ENCODE assay signal across 8 mouse cellular contexts in genomic region chr13:21722373-21722925, GRCm38 (mm10). TPM values are rescaled to one million over a fixed set of nuclear protein-coding genes. Genes with fewer than 3 reads are reported as not detected.
A peak's percentile ranks its signal among the peaks of the same experiment; 100 is the strongest.
DNase-seq lines count a peak whose midpoint lies in the region; ATAC-seq lines count a peak whose summit lies in the region.

No protein-coding gene starts in this region.

- H3K36me3 ChIP-seq in megakaryocyte, embryonic 14.5 days (replicated peaks; ENCODE audit: low read length): no peaks in the 10 kb centered on the region

- H3K27me3 ChIP-seq in megakaryocyte, embryonic 14.5 days (replicated peaks): no peaks in the 10 kb centered on the region

- peaks cover 50% of the 10 kb centered on the region for H3K4me1 ChIP-seq in megakaryocyte, embryonic 14.5 days

- H3K9me3 ChIP-seq in megakaryocyte, embryonic 14.5 days: no peaks in the 10 kb centered on the region

- H3K4me3 ChIP-seq in megakaryocyte, embryonic 14.5 days (replicated peaks): peak overlapping the region; percentile 85

- peak; percentile 63 for DNase-seq in embryo, embryonic 11 days
- DNase-seq in induced T-regulatory cell, adult 2 months (ENCODE audit: low read depth): peak; percentile 50
- DNase-seq in neural tube, embryonic 10.5 days (ENCODE audit: extremely low spot score, low spot score): peak; percentile 36
- DNase-seq in layer of hippocampus, postnatal 10 days (ENCODE audit: low spot score in 2 of 2): no peak
- DNase-seq in adrenal gland, adult 2 months: no peak

- no peak for ATAC-seq in megakaryocyte, adult 5-6 weeks (ENCODE audit: poor library complexity, severe bottlenecking)
- ATAC-seq in frontal cortex, adult (ENCODE audit: low TSS enrichment): no peak

RNA-seq across cellular contexts. Expression of gene Hist1h2bm, which starts 0.6 kb away (rescaled TPM):
- polyA plus RNA-seq in megakaryocyte, embryonic 14.5 days (2012; ENCODE audit: insufficient read depth, low replicate concordance): 7.3 TPM in 1 of 2 replicates, not detected in the other
- 139 and 162 TPM in 2 replicates for total RNA-seq in megakaryocyte, adult 5-6 weeks (2015)
- total RNA-seq in megakaryocyte, adult 5-6 weeks (2017): 615 and 635 TPM in 2 replicates
- total RNA-seq in layer of hippocampus, postnatal 10 days (2021): 10 to 100 TPM; 17.6 to 20.3 TPM
- total RNA-seq in adrenal gland, adult 2 months (2021): 1 to 10 TPM; 6.5 to 7.0 TPM
- polyA plus RNA-seq in adrenal gland, adult 2 months (2012; rRNA removed): 0.28 and 0.56 TPM in 2 replicates

RNA-seq across cellular contexts. Expression of gene Hist1h3h, which starts 5.0 kb away (rescaled TPM):
- polyA plus RNA-seq in megakaryocyte, embryonic 14.5 days (2012; ENCODE audit: insufficient read depth, low replicate concordance): 72.9 and 147 TPM in 2 replicates
- 37.0 and 141 TPM in 2 replicates for total RNA-seq in megakaryocyte, adult 5-6 weeks (2015)
- 82.6 and 194 TPM in 2 replicates for total RNA-seq in megakaryocyte, adult 5-6 weeks (2017)
- total RNA-seq in layer of hippocampus, postnatal 10 days (2021): 100 to 1,000 TPM; 100 to 141 TPM
- total RNA-seq in adrenal gland, adult 2 months (2021): 10 to 100 TPM; 16.3 to 42.1 TPM
- polyA plus RNA-seq in adrenal gland, adult 2 months (2012; rRNA removed): 5.5 and 8.7 TPM in 2 replicates

RNA-seq across cellular contexts. Expression of gene Hist1h2ai, which starts 6.2 kb away (rescaled TPM):
- 46.8 and 88.4 TPM in 2 replicates for polyA plus RNA-seq in megakaryocyte, embryonic 14.5 days (2012; ENCODE audit: insufficient read depth, low replicate concordance)
- 5.0 and 7.6 TPM in 2 replicates for total RNA-seq in megakaryocyte, adult 5-6 weeks (2015)
- total RNA-seq in megakaryocyte, adult 5-6 weeks (2017): 3,924 and 4,338 TPM in 2 replicates
- total RNA-seq in layer of hippocampus, postnatal 10 days (2021): 10 to 100 TPM; 69.8 to 77.4 TPM
- 10 to 100 TPM; 28.5 to 38.1 TPM for total RNA-seq in adrenal gland, adult 2 months (2021)
- 5.7 and 9.3 TPM in 2 replicates for polyA plus RNA-seq in adrenal gland, adult 2 months (2012; rRNA removed)

RNA-seq across cellular contexts. Expression of gene Hist1h2bl, which starts 6.5 kb away (rescaled TPM):
- polyA plus RNA-seq in megakaryocyte, embryonic 14.5 days (2012; ENCODE audit: insufficient read depth, low replicate concordance): 3.6 TPM in 1 of 2 replicates, not detected in the other
- total RNA-seq in megakaryocyte, adult 5-6 weeks (2015): 262 and 280 TPM in 2 replicates
- total RNA-seq in megakaryocyte, adult 5-6 weeks (2017): 409 and 426 TPM in 2 replicates
- total RNA-seq in layer of hippocampus, postnatal 10 days (2021): 10 to 100 TPM; 55.7 to 83.1 TPM
- 10 to 100 TPM; 24.1 to 36.9 TPM for total RNA-seq in adrenal gland, adult 2 months (2021)
- 0.49 and 1.3 TPM in 2 replicates for polyA plus RNA-seq in adrenal gland, adult 2 months (2012; rRNA removed)

RNA-seq across cellular contexts. Expression of gene Hist1h4j, which starts 12.4 kb away (rescaled TPM):
- 5.0 and 5.5 TPM in 2 replicates for polyA plus RNA-seq in megakaryocyte, embryonic 14.5 days (2012; ENCODE audit: insufficient read depth, low replicate concordance)
- total RNA-seq in megakaryocyte, adult 5-6 weeks (2015): 5.8 and 10.7 TPM in 2 replicates
- 595 and 644 TPM in 2 replicates for total RNA-seq in megakaryocyte, adult 5-6 weeks (2017)
- 10 to 100 TPM; 22.7 to 23.3 TPM for total RNA-seq in layer of hippocampus, postnatal 10 days (2021)
- total RNA-seq in adrenal gland, adult 2 months (2021): 10 to 100 TPM in 1 of 2 experiments, 1 to 10 TPM in 1; 7.5 to 11.4 TPM
- polyA plus RNA-seq in adrenal gland, adult 2 months (2012; rRNA removed): 0.52 TPM in 2 replicates

Comparison
In these comparisons a context has a peak if more than half of its experiments do, and no peak if none do; other contexts are left out.
1. DNase-seq: peak in embryo, embryonic 11 days (single experiment), induced T-regulatory cell, adult 2 months (single experiment) and neural tube, embryonic 10.5 days (single experiment); none in layer of hippocampus, postnatal 10 days (0 of 2) and adrenal gland, adult 2 months (single experiment).
2. RNA of gene Hist1h2bm, which starts 0.6 kb away (total RNA-seq): 139 to 635 TPM in megakaryocyte, adult 5-6 weeks; 17.6 to 20.3 TPM in layer of hippocampus, postnatal 10 days and 6.5 to 7.0 TPM in adrenal gland, adult 2 months; every median in the first group is over 4 times any median in the second.